Mouse (Mus musculus) lung, postnatal 0 days (tissue): Measurements from ENCODE around the gene Olfr520.

ENCODE experiments used
- CTCF ChIP-seq: IDR thresholded peaks from 2 replicates; pipeline ENCODE4 v1.5.1; 2016; ENCODE audit warnings: antibody characterized with exemption, mild to moderate bottlenecking
- EP300 ChIP-seq: IDR thresholded peaks from 2 replicates; pipeline ENCODE4 v1.6.1; 2016; ENCODE audit warnings: antibody characterized with exemption, mild to moderate bottlenecking, control low read depth

- no peak for TF ChIP-seq EP300
- TF ChIP-seq CTCF = no peak
Measured at GRCm38 (mm10) chr7:99699106-99699505, 31.0 kb upstream of the Olfr520 start.
